Mouse (Mus musculus): ENCODE data around the gene Timm17a. TPM values are rescaled to one million over a fixed set of nuclear protein-coding genes. Genes with fewer than 3 reads are reported as not detected.

Timm17a gene
- polyA plus RNA-seq, 1 experiment from 2014 or later: 201 TPM

DNA sequence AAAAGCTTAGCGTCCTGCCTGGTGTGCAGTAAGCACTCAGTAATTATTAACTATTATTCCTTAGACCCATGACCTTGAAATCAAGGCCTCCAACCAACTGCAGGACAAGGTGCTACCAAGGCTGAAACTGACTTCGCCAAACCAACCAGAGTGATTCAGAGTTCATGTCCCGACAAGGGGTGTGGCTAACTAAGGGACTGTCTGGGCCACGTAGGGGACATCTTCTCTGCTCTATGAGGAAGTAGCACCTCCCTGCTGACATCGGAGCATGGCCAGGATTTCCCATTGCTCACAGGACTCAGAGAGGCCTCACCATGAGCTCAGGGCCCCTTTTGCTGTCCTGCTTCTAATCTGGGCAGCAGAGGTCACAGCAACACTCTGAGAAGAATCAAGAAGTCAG, 47.7 kb downstream of the Timm17a start:
- no peak for DNase-seq (ENCODE audit: low spot score)
- Histone ChIP-seq H3K4me1 (0 out of 2 replicates have a peak, but pooled peaks cover 2% of the 10 kb centered on the region), H3K36me3 (peaks cover 90% of the 10 kb centered on the region), H3K4me3 (no peak overlapping the region), H3K27me3 (ENCODE audit: low read depth, poor library complexity, severe bottlenecking) (no peaks in the 10 kb centered on the region), H3K27ac (no peak overlapping the region), H3K9me3 (replicated peaks) (no peaks in the 10 kb centered on the region)
- 87% methylated on average over 5 of the region's 5 CpGs for WGBS

- H3K27ac ChIP-seq: no peak overlapping the region
- peaks cover 73% of the 10 kb centered on the region for H3K36me3 ChIP-seq
- H3K9me3 ChIP-seq (replicated peaks): no peaks in the 10 kb centered on the region
- 90% methylated on average over 9 of the region's 9 CpGs for WGBS
- H3K4me1 ChIP-seq: peaks cover 12% of the 10 kb centered on the region
- no peak for DNase-seq (ENCODE audit: low spot score)
- no peak overlapping the region for H3K4me3 ChIP-seq
- H3K27me3 ChIP-seq (ENCODE audit: low read depth, poor library complexity, severe bottlenecking): no peaks in the 10 kb centered on the region
These were observed 50.3 kb downstream of the Timm17a start for GRCm38 (mm10) chr1:135263316-135263715.

DNA sequence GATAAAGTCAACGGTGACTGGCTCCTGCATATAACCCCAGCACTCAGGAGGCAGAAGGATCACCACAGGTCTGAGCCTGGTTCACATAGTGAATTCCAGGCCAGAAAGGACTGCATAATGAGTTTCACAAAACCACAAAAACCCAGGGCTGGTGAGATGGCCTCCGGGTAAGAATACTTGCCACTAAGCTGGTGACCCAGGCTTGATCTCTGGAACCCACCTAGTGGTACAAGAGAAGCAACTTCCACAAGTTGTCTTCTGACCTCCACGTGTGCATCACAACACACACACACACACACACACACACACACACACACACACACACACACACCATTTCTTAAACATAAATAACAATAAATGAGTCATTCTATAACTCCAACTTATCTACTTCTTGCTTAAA, 51.2 kb downstream of the Timm17a start:
- WGBS: 91% methylated on average over 3 of the region's 3 CpGs
- Histone ChIP-seq H3K4me1 (peaks cover 21% of the 10 kb centered on the region), H3K9me3 (replicated peaks) (no peaks in the 10 kb centered on the region), H3K4me3 (no peak overlapping the region), H3K36me3 (peaks cover 63% of the 10 kb centered on the region), H3K27ac (no peak overlapping the region), H3K27me3 (ENCODE audit: low read depth, poor library complexity, severe bottlenecking) (no peaks in the 10 kb centered on the region)
- no peak for DNase-seq (ENCODE audit: low spot score)

GRCm38 (mm10) chr1:135260931-135261330, 52.6 kb downstream of the Timm17a start:
- 75% methylated on average over 6 of the region's 6 CpGs for WGBS
- H3K27me3 ChIP-seq (ENCODE audit: low read depth, poor library complexity, severe bottlenecking): no peaks in the 10 kb centered on the region
- H3K36me3 ChIP-seq: peaks cover 49% of the 10 kb centered on the region
- H3K4me3 ChIP-seq: no peak overlapping the region
- peaks cover 25% of the 10 kb centered on the region for H3K4me1 ChIP-seq
- H3K27ac ChIP-seq: 0 out of 2 replicates have a peak overlapping the region, but pooled peaks have one; percentile 12
- no peak for DNase-seq (ENCODE audit: low spot score)
- no peaks in the 10 kb centered on the region for H3K9me3 ChIP-seq (replicated peaks)

DNA sequence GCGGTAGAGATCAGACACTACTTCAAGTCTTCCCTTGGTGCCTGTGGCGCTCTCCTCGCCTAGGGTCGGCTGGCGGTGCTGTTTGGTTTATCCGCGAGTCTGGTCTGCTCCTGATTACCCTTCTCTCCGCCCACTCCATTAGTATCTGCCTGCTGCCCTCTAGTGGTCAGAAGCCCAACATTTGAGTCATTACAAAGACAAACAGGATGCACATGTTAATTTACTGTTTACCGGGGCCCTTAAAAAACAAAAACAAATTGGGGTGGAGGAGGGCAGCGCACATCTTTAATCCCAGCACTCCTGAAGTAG, 54.5 kb downstream of the Timm17a start:
- peak overlapping the region; percentile 82 for H3K27ac ChIP-seq
- H3K27me3 ChIP-seq (ENCODE audit: low read depth, poor library complexity, severe bottlenecking): no peaks in the 10 kb centered on the region
- peaks cover 37% of the 10 kb centered on the region for H3K4me1 ChIP-seq
- peak overlapping the region; percentile 50 for H3K4me3 ChIP-seq
- peaks cover 30% of the 10 kb centered on the region for H3K36me3 ChIP-seq
- under 1% methylated on average over 10 of the region's 10 CpGs for WGBS
- peak; percentile 92 for DNase-seq (ENCODE audit: low spot score)
- H3K9me3 ChIP-seq (replicated peaks): no peaks in the 10 kb centered on the region

DNA sequence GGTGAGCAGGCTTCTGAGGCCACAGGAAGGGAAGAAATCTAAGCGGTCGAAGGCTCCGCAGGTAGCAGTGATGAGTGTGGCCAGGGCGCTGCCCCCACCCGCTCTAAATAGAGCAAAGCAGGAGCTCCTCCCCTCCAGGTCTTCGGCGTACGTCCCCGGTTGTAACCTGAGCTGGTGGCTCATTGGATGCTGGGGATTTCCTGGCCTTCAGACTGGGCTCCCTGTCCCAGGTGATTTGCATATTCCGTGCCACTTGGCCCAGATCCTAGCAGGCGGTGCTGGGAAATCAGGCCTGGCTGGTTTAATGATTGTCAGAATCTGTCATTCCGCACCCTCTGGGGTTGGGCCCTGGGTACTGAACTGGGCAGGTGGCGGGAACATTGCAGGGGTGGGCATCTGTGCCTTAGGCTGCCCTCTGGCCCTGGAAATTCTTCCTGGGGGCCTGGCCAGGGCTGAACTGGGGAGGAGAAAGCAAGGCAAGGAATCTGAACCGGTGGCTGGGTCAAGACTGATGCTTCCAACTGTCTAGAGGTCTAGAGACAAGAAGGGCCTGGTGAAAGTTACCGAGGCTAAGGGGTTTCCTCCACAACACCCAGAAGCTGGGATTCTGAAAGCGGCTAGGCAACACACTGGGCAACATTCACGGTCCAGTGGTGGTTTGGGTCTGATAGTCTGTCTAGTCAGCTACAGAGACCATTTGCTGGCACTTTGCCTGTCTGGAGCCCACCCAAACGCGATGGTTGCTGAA, 55.0 kb downstream of the Timm17a start, which contains the start of gene Elf3:
Gene Elf3, minus strand, starts transcription at position 189 of the 748 bp plus-strand sequence.
- no peaks in the 10 kb centered on the region for H3K9me3 ChIP-seq (replicated peaks)
- no peaks in the 10 kb centered on the region for H3K27me3 ChIP-seq (ENCODE audit: low read depth, poor library complexity, severe bottlenecking)
- H3K4me1 ChIP-seq: peaks cover 42% of the 10 kb centered on the region
- H3K36me3 ChIP-seq: peaks cover 25% of the 10 kb centered on the region
- H3K27ac ChIP-seq: peak within 1 kb of the TSS; percentile 82
- DNase-seq (ENCODE audit: low spot score): peak; percentile 77
- 4% methylated on average over 19 of the region's 19 CpGs for WGBS
- peak within 1 kb of the TSS; percentile 50 for H3K4me3 ChIP-seq

DNA sequence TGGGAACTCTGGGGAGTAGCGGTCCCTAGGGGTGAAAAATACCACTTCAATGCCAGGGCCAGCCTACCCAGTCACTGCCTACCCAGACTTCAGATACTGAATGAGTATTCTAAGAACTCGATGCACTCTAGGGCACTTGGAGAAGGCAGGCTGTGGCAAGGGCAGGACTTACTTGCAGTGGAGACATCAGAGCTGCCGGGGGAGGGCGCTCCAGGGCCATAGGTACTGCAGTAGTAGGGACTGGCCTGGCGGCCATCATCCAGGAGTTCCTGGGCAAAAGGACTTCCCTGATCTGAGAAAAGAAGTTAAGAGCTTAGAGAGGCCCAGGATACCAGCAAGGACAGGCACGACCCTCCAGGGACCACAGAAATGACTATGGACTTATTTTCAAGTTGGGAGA, 57.3 kb downstream of the Timm17a start:
- H3K9me3 ChIP-seq (replicated peaks): no peaks in the 10 kb centered on the region
- no peak for DNase-seq (ENCODE audit: low spot score)
- peaks cover 2% of the 10 kb centered on the region for H3K36me3 ChIP-seq
- peaks cover 56% of the 10 kb centered on the region for H3K4me1 ChIP-seq
- 78% methylated on average over 6 of the region's 6 CpGs for WGBS
- no peaks in the 10 kb centered on the region for H3K27me3 ChIP-seq (ENCODE audit: low read depth, poor library complexity, severe bottlenecking)
- no peak overlapping the region for H3K27ac ChIP-seq
- H3K4me3 ChIP-seq: no peak overlapping the region

GRCm38 (mm10) chr1:135252854-135253253, 60.7 kb downstream of the Timm17a start:
- Histone ChIP-seq H3K4me1 (peaks cover 52% of the 10 kb centered on the region), H3K4me3 (no peak overlapping the region), H3K36me3 (no peaks in the 10 kb centered on the region; the same call in 1 of the 2 replicates), H3K9me3 (replicated peaks) (no peaks in the 10 kb centered on the region), H3K27ac (no peak overlapping the region), H3K27me3 (ENCODE audit: low read depth, poor library complexity, severe bottlenecking) (peaks cover 23% of the 10 kb centered on the region)
- 46% methylated on average over 4 of the region's 4 CpGs for WGBS
- DNase-seq (ENCODE audit: low spot score): no peak

DNA sequence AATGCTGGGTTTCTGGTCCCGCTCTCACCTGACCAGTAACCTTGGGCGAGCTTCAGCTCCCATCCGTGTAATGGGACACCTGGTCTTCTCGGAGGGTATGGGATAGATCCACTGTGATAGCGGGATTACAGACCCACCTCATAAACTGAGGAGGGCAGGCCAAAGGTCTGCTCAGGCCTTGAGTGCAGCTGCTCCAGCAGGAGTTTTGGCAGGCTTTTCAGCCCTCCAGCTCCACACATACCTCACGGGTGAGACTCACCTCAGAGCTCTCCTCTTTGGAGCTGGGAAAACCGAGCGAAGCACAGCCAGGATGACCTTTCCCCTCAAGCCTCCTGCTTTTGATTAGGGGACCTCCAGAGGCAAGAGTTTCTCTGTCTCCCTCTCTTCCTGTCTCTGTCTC, 62.2 kb downstream of the Timm17a start:
- peak overlapping the region; percentile 42 for H3K27ac ChIP-seq
- no peak for DNase-seq (ENCODE audit: low spot score)
- peaks cover 28% of the 10 kb centered on the region for H3K27me3 ChIP-seq (ENCODE audit: low read depth, poor library complexity, severe bottlenecking)

DNA sequence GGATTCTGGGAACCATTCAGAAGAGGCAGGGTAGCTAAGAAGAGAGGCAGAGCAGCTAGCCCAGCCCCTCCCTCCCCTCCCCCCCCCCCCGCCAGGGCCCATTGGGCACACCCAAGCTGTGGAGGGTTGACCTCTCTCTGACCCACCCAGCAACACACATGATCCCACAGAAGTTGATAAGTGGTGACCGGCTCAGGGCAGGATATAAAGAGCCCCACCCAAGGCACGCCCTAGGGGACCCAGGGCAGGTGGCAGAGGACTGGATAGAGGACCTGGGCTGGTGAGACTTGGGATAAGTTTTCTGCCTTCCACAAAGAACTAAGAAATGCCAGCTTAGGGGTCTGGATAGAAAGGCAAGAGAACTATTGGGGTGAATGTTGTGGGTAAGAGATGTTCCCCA, 62.9 kb downstream of the Timm17a start:
- Histone ChIP-seq H3K27me3 (ENCODE audit: low read depth, poor library complexity, severe bottlenecking) (peaks cover 28% of the 10 kb centered on the region), H3K27ac (no peak overlapping the region), H3K4me3 (no peak overlapping the region), H3K36me3 (no peaks in the 10 kb centered on the region; the same call in 1 of the 2 replicates), H3K9me3 (replicated peaks) (no peaks in the 10 kb centered on the region), H3K4me1 (peaks cover 42% of the 10 kb centered on the region)
- WGBS: 79% methylated on average over 2 of the region's 3 CpGs
- DNase-seq (ENCODE audit: low spot score): no peak

More for the DNA sequence above, 62.2 kb downstream of the Timm17a start:
- H3K4me3 ChIP-seq: no peak overlapping the region
- peaks cover 46% of the 10 kb centered on the region for H3K4me1 ChIP-seq
- WGBS: 62% methylated on average over 8 of the region's 8 CpGs
- H3K36me3 ChIP-seq: no peaks in the 10 kb centered on the region; the same call in 1 of the 2 replicates
- no peaks in the 10 kb centered on the region for H3K9me3 ChIP-seq (replicated peaks)

- H3K4me3 ChIP-seq: peak overlapping the region; percentile 29
- H3K4me1 ChIP-seq: peaks cover 27% of the 10 kb centered on the region
- H3K27ac ChIP-seq: no peak overlapping the region; the same call in 1 of the 2 replicates
- DNase-seq (ENCODE audit: low spot score): no peak
- H3K36me3 ChIP-seq: no peaks in the 10 kb centered on the region
- peaks cover 28% of the 10 kb centered on the region for H3K27me3 ChIP-seq (ENCODE audit: low read depth, poor library complexity, severe bottlenecking)
- H3K9me3 ChIP-seq (replicated peaks): no peaks in the 10 kb centered on the region
- WGBS: 4% methylated on average over 15 of the region's 15 CpGs
These were observed 65.1 kb downstream of the Timm17a start for GRCm38 (mm10) chr1:135248434-135248850.
